Mouse (Mus musculus) hindbrain, embryonic 15.5 days (tissue): ENCODE measurements at regions not wholly inside any gene's neighbourhood (a gene's known extent, or its start where the extent isn't known, plus 50 kb on each side); places are given as distances from the start of the nearest gene placed in this dataset.

Experiments
- ATAC-seq: fragments of 200-750 bp; cut with Nextera tagmentation; 2 replicates; pipeline ENCODE4 v1.8.0; 2017; ENCODE audit warnings: low read depth, moderate number of reproducible peaks, moderate TSS enrichment; ENCODE audit not compliant: low FRiP score
- H3K27ac ChIP-seq: fragments of 300-500 bp; sonication (generic); replicated peaks from 2 replicates; pipeline ENCODE4 v1.5.1; 2015; ENCODE audit warnings: mild to moderate bottlenecking, inconsistent platforms
- H3K27me3 ChIP-seq: fragments of 300-500 bp; sonication (generic); 2 replicates; pipeline ENCODE4 v1.6.1; 2015; ENCODE audit warnings: control low read depth, inconsistent platforms
- H3K36me3 ChIP-seq: fragments of 300-500 bp; sonication (generic); 2 replicates; pipeline ENCODE4 v1.6.1; 2015; ENCODE audit warnings: control low read depth, inconsistent platforms
- H3K4me1 ChIP-seq: fragments of 300-500 bp; sonication (generic); replicated peaks from 2 replicates; pipeline ENCODE4 v1.6.1; 2015; ENCODE audit warnings: control low read depth, inconsistent platforms
- H3K4me2 ChIP-seq: fragments of 300-500 bp; sonication (generic); 2 replicates; pipeline ENCODE4 v1.6.1; 2015; ENCODE audit warnings: moderate library complexity, mild to moderate bottlenecking, inconsistent platforms
- H3K4me3 ChIP-seq: fragments of 300-500 bp; sonication (generic); 2 replicates; pipeline ENCODE4 v1.5.1; 2015; ENCODE audit warnings: mild to moderate bottlenecking, inconsistent platforms
- H3K9ac ChIP-seq: fragments of 300-500 bp; sonication (generic); 2 replicates; pipeline ENCODE4 v1.6.1; 2015; ENCODE audit warnings: inconsistent platforms
- H3K9me3 ChIP-seq: fragments of 300-500 bp; sonication (generic); 2 replicates; pipeline ENCODE4 v1.6.1; 2016; ENCODE audit warnings: control low read depth, inconsistent platforms
- WGBS: fragments of 180-500 bp; shearing (Covaris S2); methylation state at CpG from one replicate; pipeline ENCODE4 v1.1.7; 2015; 5-methylcytosine and 5-hydroxymethylcytosine counted together

GRCm38 (mm10) chr15:94045131-94045756 lies 420.0 kb downstream of the Adamts20 start:
- no peaks in the 10 kb centered on the region for H3K9me3 ChIP-seq
- ATAC-seq, result no peak
- no peaks in the 10 kb centered on the region for H3K27me3 ChIP-seq
- no peaks in the 10 kb centered on the region for H3K4me1 ChIP-seq
- no peak overlapping the region for H3K4me2 ChIP-seq
- no peak overlapping the region for H3K27ac ChIP-seq
- no peaks in the 10 kb centered on the region for H3K36me3 ChIP-seq
- H3K4me3 ChIP-seq, result no peak overlapping the region
- WGBS, result 85% methylated on average over 18 of the region's 18 CpGs
- H3K9ac ChIP-seq, result no peak overlapping the region

DNA sequence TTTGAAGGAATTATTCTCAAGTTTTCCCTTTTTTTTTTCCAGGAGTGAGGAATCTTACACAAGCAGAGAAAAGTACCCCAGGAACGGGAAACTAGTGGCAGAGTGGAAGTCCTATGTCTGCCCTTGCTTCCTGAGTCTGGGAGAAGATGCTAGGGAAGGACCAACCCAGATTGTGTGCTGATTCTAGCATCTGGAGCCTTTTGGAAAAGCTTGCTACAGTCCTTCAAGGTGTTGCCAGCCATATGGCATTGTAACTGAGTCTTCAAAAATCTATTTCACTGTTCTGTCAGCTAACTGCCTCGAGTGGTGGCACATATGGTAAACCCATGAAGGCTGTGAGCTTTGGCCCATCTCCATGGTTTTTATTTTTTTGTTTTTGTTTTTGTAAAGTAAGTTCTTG lies 432.3 kb downstream of the Adamts20 start:
- 80% methylated on average over 2 of the region's 2 CpGs for WGBS
- no peak overlapping the region for H3K4me2 ChIP-seq
- H3K27me3 ChIP-seq, result no peaks in the 10 kb centered on the region
- no peaks in the 10 kb centered on the region for H3K4me1 ChIP-seq
- H3K36me3 ChIP-seq, result no peaks in the 10 kb centered on the region
- H3K9ac ChIP-seq, result no peak overlapping the region
- no peak for ATAC-seq
- no peaks in the 10 kb centered on the region for H3K9me3 ChIP-seq
- H3K4me3 ChIP-seq, result no peak overlapping the region
- no peak overlapping the region for H3K27ac ChIP-seq

- Histone ChIP-seq H3K9me3 (no peaks in the 10 kb centered on the region), H3K36me3 (no peaks in the 10 kb centered on the region), H3K27ac (no peak overlapping the region), H3K4me1 (peaks cover 8% of the 10 kb centered on the region; the same call in 1 of the 2 replicates), H3K27me3 (no peaks in the 10 kb centered on the region), H3K4me3 (no peak overlapping the region), H3K9ac (no peak overlapping the region), H3K4me2 (no peak overlapping the region)
- WGBS, result 56% methylated on average over 16 of the region's 16 CpGs
- ATAC-seq, result no peak
Measured at GRCm38 (mm10) chr15:94025996-94026696, 430.5 kb upstream of the Prickle1 start.

- Histone ChIP-seq H3K4me2 (no peak overlapping the region), H3K36me3 (no peaks in the 10 kb centered on the region), H3K27me3 (no peaks in the 10 kb centered on the region), H3K9me3 (no peaks in the 10 kb centered on the region), H3K4me1 (peaks cover 8% of the 10 kb centered on the region; the same call in 1 of the 2 replicates), H3K9ac (no peak overlapping the region), H3K27ac (no peak overlapping the region), H3K4me3 (no peak overlapping the region)
- 71% methylated on average over 20 of the region's 20 CpGs for WGBS
- ATAC-seq, result no peak
Measured at GRCm38 (mm10) chr15:94025239-94025971, 429.7 kb upstream of the Prickle1 start.

DNA sequence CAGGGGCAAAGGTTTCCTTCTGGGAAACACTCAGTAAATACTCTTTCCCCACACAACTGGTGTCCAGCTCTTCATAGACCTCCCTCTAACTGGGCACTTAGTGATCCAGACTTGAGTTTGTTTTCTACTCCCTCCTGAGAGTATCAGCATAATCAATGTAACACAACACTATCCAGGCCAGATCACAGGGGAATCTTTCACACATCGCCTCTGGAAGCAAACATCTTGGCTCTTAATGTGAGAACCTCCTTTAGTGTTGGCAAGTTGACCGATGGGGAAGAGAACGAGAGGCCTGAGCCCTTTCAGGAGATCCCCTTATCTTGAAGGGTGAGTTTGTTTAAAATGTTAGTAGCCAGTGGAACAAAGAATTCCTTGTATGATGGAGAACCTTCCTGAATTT lies 429.1 kb upstream of the Prickle1 start:
- 80% methylated on average over 3 of the region's 3 CpGs for WGBS
- Histone ChIP-seq H3K27ac (no peak overlapping the region), H3K9ac (no peak overlapping the region), H3K36me3 (no peaks in the 10 kb centered on the region), H3K4me1 (peaks cover 8% of the 10 kb centered on the region; the same call in 1 of the 2 replicates), H3K4me2 (no peak overlapping the region), H3K4me3 (no peak overlapping the region), H3K9me3 (no peaks in the 10 kb centered on the region), H3K27me3 (no peaks in the 10 kb centered on the region)
- ATAC-seq, result no peak

- Histone ChIP-seq H3K27me3 (no peaks in the 10 kb centered on the region), H3K4me3 (no peak overlapping the region), H3K36me3 (no peaks in the 10 kb centered on the region), H3K27ac (no peak overlapping the region), H3K9ac (no peak overlapping the region), H3K9me3 (no peaks in the 10 kb centered on the region), H3K4me1 (peaks cover 8% of the 10 kb centered on the region; the same call in 1 of the 2 replicates), H3K4me2 (no peak overlapping the region)
- WGBS, result 58% methylated on average over 4 of the region's 4 CpGs
- ATAC-seq, result no peak
Measured at GRCm38 (mm10) chr15:94024126-94024730, 428.5 kb upstream of the Prickle1 start.

GRCm38 (mm10) chr15:94023501-94023900 lies 427.8 kb upstream of the Prickle1 start:
- Histone ChIP-seq H3K27me3 (no peaks in the 10 kb centered on the region), H3K36me3 (no peaks in the 10 kb centered on the region), H3K4me1 (peaks cover 8% of the 10 kb centered on the region; the same call in 1 of the 2 replicates), H3K27ac (no peak overlapping the region), H3K4me3 (no peak overlapping the region), H3K9me3 (no peaks in the 10 kb centered on the region), H3K9ac (no peak overlapping the region), H3K4me2 (no peak overlapping the region)
- ATAC-seq, result no peak
- WGBS, result 87% methylated on average over 4 of the region's 4 CpGs

- no peak overlapping the region for H3K9ac ChIP-seq
- 66% methylated on average over 9 of the region's 9 CpGs for WGBS
- H3K4me2 ChIP-seq, result no peak overlapping the region
- no peak overlapping the region for H3K27ac ChIP-seq
- no peaks in the 10 kb centered on the region for H3K27me3 ChIP-seq
- no peaks in the 10 kb centered on the region for H3K4me1 ChIP-seq
- H3K36me3 ChIP-seq, result no peaks in the 10 kb centered on the region
- H3K4me3 ChIP-seq, result no peak overlapping the region
- no peaks in the 10 kb centered on the region for H3K9me3 ChIP-seq
- ATAC-seq, result no peak
Measured at GRCm38 (mm10) chr15:94017814-94018213, 422.1 kb upstream of the Prickle1 start.

DNA sequence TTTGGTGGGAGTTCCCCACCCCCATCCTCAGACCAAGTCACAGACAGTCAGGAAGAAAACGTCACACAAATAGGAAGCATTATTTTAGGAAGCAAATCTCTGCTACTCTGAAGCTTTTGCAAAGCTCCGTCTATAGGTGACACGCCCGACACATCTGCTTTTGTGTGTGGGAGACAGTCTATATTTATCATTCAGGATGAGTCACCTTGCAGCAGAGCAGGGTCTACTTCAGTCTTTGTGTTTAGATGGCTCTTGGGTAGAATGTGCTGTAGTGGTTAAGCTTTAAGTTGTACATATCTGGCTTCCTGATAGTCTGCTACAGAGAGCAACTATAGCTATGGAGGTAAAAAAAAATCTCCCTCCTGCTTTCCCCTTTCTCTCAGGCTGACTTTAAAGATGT lies 415.8 kb upstream of the Prickle1 start:
- H3K27me3 ChIP-seq, result no peaks in the 10 kb centered on the region
- no peak overlapping the region for H3K4me2 ChIP-seq
- no peaks in the 10 kb centered on the region for H3K9me3 ChIP-seq
- H3K4me1 ChIP-seq, result no peaks in the 10 kb centered on the region
- H3K27ac ChIP-seq, result no peak overlapping the region
- ATAC-seq, result no peak
- no peaks in the 10 kb centered on the region for H3K36me3 ChIP-seq
- no peak overlapping the region for H3K9ac ChIP-seq
- 79% methylated on average over 4 of the region's 4 CpGs for WGBS
- H3K4me3 ChIP-seq, result no peak overlapping the region

- Histone ChIP-seq H3K4me2 (no peak overlapping the region), H3K4me3 (no peak overlapping the region), H3K9ac (no peak overlapping the region), H3K36me3 (no peaks in the 10 kb centered on the region), H3K4me1 (peaks cover 7% of the 10 kb centered on the region), H3K9me3 (no peaks in the 10 kb centered on the region), H3K27me3 (no peaks in the 10 kb centered on the region), H3K27ac (no peak overlapping the region)
- no peak for ATAC-seq
- 79% methylated on average over 5 of the region's 5 CpGs for whole genome bisulfite sequencing
Measured at GRCm38 (mm10) chr15:94006082-94006481, 410.4 kb upstream of the Prickle1 start.

DNA sequence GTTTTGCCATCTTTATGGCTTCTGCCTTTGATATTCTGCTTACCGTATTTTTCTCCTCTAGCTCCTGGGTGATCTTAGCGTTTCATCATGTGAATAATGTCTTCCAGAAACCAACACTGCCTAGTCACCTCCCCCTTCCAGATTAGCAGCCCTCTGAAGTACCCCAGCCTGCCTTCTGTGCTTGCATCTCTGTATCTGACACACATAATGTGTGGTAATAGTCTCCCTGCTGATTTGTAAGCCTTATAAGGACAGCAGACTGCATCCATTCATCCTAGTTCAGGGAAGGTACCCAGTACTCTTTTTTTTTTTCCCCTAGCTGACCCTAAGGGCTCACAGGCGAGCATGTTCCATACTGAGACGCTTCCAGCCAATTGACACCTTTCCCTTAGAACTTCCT lies 409.2 kb upstream of the Prickle1 start:
- Histone ChIP-seq H3K27me3 (no peaks in the 10 kb centered on the region), H3K4me2 (no peak overlapping the region), H3K4me1 (peaks cover 7% of the 10 kb centered on the region), H3K9me3 (no peaks in the 10 kb centered on the region), H3K27ac (no peak overlapping the region), H3K4me3 (no peak overlapping the region), H3K36me3 (no peaks in the 10 kb centered on the region), H3K9ac (no peak overlapping the region)
- no peak for ATAC-seq
- 30% methylated on average over 4 of the region's 4 CpGs for WGBS

DNA sequence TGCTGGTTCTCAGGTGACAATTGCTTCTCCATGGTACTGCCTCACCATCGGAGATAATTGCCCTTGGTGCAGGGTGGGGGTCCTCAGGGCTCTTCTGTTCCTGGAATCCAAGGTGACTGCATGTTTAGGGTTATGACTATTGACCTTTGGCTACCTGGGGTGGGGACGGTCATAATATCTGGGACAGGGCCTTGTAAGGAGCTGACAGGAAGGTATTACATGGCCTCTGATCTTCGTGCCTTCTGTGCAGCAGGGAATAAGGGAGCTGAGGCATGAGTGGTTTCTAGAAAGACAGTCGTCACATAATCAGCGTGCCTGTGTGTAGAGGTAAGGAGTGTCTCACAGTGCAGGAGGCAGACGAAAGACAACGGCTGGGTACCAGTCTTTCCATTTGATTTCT lies 407.5 kb upstream of the Prickle1 start:
- no peaks in the 10 kb centered on the region for H3K27me3 ChIP-seq
- H3K4me3 ChIP-seq, result no peak overlapping the region
- H3K27ac ChIP-seq, result no peak overlapping the region
- no peaks in the 10 kb centered on the region for H3K9me3 ChIP-seq
- 80% methylated on average over 7 of the region's 7 CpGs for WGBS
- ATAC-seq, result no peak
- no peaks in the 10 kb centered on the region for H3K36me3 ChIP-seq
- peaks cover 7% of the 10 kb centered on the region for H3K4me1 ChIP-seq
- H3K4me2 ChIP-seq, result no peak overlapping the region
- H3K9ac ChIP-seq, result no peak overlapping the region
